Mouse (Mus musculus): ENCODE results near the gene Pmm1. TPM values are rescaled to one million over a fixed set of nuclear protein-coding genes. Genes with fewer than 3 reads are reported as not detected.
A peak's percentile ranks its signal among the peaks of the same experiment; 100 is the strongest.
"Not testable (repeated sequence)": the region's sequence is repeated elsewhere in the genome, so short reads cannot be mapped to it uniquely, and the experiment has no call there.

Pmm1 gene
- 10 to 100 TPM; 14.1 to 16.7 TPM for total RNA-seq (2021)
- long read RNA-seq, experiment 1, transcript Pmm1-201 (8 exons, 1,300 nt): major isoform, 15 of 20 reads
- long read RNA-seq, experiment 1, partial matches to known transcripts: 1 of 20 reads
- long read RNA-seq, experiment 1, other reads (novel, unspliced or antisense): 4 of 20 reads
- long read RNA-seq, experiment 2, transcript Pmm1-201 (8 exons, 1,300 nt): major isoform, 7 of 13 reads
- long read RNA-seq, experiment 2, partial matches to known transcripts: 1 of 13 reads
- long read RNA-seq, experiment 2, other reads (novel, unspliced or antisense): 4 of 13 reads

GRCm38 (mm10) chr15:81960171-81961077 lies at the start of gene Pmm1:
Gene Pmm1 (minus strand): TSS chr15:81960930.
- DNase-seq (ENCODE audit: low spot score): peak; percentile 98

- no peak for DNase-seq (ENCODE audit: low spot score)
Measured at GRCm38 (mm10) chr15:82004257-82004656, 43.5 kb upstream of the Pmm1 start.

GRCm38 (mm10) chr15:81993992-81994391 lies 33.3 kb upstream of the Pmm1 start:
- no peak for DNase-seq (ENCODE audit: low spot score)

- DNase-seq (ENCODE audit: low spot score): no peak
Measured at GRCm38 (mm10) chr15:81990549-81990948, 29.8 kb upstream of the Pmm1 start.

- DNase-seq (ENCODE audit: low spot score): peak; percentile 89
Measured at GRCm38 (mm10) chr15:81989371-81990062, 28.8 kb upstream of the Pmm1 start.

GRCm38 (mm10) chr15:81987646-81988045 lies 26.9 kb upstream of the Pmm1 start, which contains the start of gene Xrcc6:
Gene Xrcc6 (plus strand): TSS chr15:81987835.
- no peak for DNase-seq (ENCODE audit: low spot score)

GRCm38 (mm10) chr15:81985267-81986161 lies 24.8 kb upstream of the Pmm1 start:
- DNase-seq (ENCODE audit: low spot score): no peak

- DNase-seq (ENCODE audit: low spot score): no peak
Measured at GRCm38 (mm10) chr15:81982173-81982572, 21.4 kb upstream of the Pmm1 start.

- DNase-seq (ENCODE audit: low spot score): no peak
Measured at GRCm38 (mm10) chr15:81980321-81980720, 19.6 kb upstream of the Pmm1 start, which contains the start of gene 1700029P11Rik. Gene 1700029P11Rik (plus strand): TSS chr15:81980540.

- DNase-seq (ENCODE audit: low spot score): not testable (repeated sequence)
Measured at GRCm38 (mm10) chr15:81975156-81975555, 14.4 kb upstream of the Pmm1 start.

GRCm38 (mm10) chr15:81970498-81970897 lies 9.8 kb upstream of the Pmm1 start:
- DNase-seq (ENCODE audit: low spot score): not testable (repeated sequence)

GRCm38 (mm10) chr15:81969635-81970034 lies 8.9 kb upstream of the Pmm1 start:
- not testable (repeated sequence) for DNase-seq (ENCODE audit: low spot score)

GRCm38 (mm10) chr15:81969173-81969572 lies 8.4 kb upstream of the Pmm1 start:
- DNase-seq (ENCODE audit: low spot score): no peak

GRCm38 (mm10) chr15:81968447-81968846 lies 7.7 kb upstream of the Pmm1 start:
- DNase-seq (ENCODE audit: low spot score): no peak

GRCm38 (mm10) chr15:81967821-81968220 lies 7.1 kb upstream of the Pmm1 start:
- no peak for DNase-seq (ENCODE audit: low spot score)

GRCm38 (mm10) chr15:81966062-81966829 lies 5.5 kb upstream of the Pmm1 start:
- DNase-seq (ENCODE audit: low spot score): no peak

GRCm38 (mm10) chr15:81964980-81965545 lies 4.3 kb upstream of the Pmm1 start:
- no peak for DNase-seq (ENCODE audit: low spot score)

- DNase-seq (ENCODE audit: low spot score): no peak
Measured at GRCm38 (mm10) chr15:81964262-81964661, 3.5 kb upstream of the Pmm1 start.

- no peak for DNase-seq (ENCODE audit: low spot score)
Measured at GRCm38 (mm10) chr15:81961078-81961451, 335 bp upstream of the Pmm1 start.

- DNase-seq (ENCODE audit: low spot score): no peak
Measured at GRCm38 (mm10) chr15:81958906-81959305, 1.8 kb downstream of the Pmm1 start.
